Mouse (Mus musculus) limb, embryonic 15.5 days (tissue): ENCODE results near the gene Rptor. TPM values are rescaled to one million over a fixed set of nuclear protein-coding genes. Genes with fewer than 3 reads are reported as not detected.

Experiments
- ATAC-seq: fragments of 200-750 bp; cut with Nextera tagmentation; 2 replicates; pipeline ENCODE4 v1.8.0; 2017; ENCODE audit warnings: low read depth, moderate TSS enrichment; ENCODE audit not compliant: insufficient number of reproducible peaks, low FRiP score, low TSS enrichment
- H3K27ac ChIP-seq: fragments of 300-500 bp; sonication (generic); 2 replicates; pipeline ENCODE4 v1.5.1; 2015; ENCODE audit warnings: moderate library complexity, mild to moderate bottlenecking, inconsistent platforms
- H3K27me3 ChIP-seq: fragments of 300-500 bp; sonication (generic); 2 replicates; pipeline ENCODE4 v1.6.1; 2015; ENCODE audit warnings: inconsistent platforms
- H3K36me3 ChIP-seq: fragments of 300-500 bp; sonication (generic); 2 replicates; pipeline ENCODE4 v1.6.1; 2015; ENCODE audit warnings: inconsistent platforms
- H3K4me1 ChIP-seq: fragments of 300-500 bp; sonication (generic); 2 replicates; pipeline ENCODE4 v1.6.1; 2015; ENCODE audit warnings: inconsistent platforms
- H3K4me2 ChIP-seq: fragments of 300-500 bp; sonication (generic); 2 replicates; pipeline ENCODE4 v1.6.1; 2015; ENCODE audit warnings: mild to moderate bottlenecking, inconsistent platforms
- H3K4me3 ChIP-seq: fragments of 300-500 bp; sonication (generic); 2 replicates; pipeline ENCODE4 v1.5.1; 2015; ENCODE audit warnings: mild to moderate bottlenecking, inconsistent platforms
- H3K9ac ChIP-seq: fragments of 300-500 bp; sonication (generic); 2 replicates; pipeline ENCODE4 v1.6.1; 2015; ENCODE audit warnings: inconsistent platforms
- H3K9me3 ChIP-seq: fragments of 300-500 bp; sonication (generic); 2 replicates; pipeline ENCODE4 v1.6.1; 2016; ENCODE audit warnings: inconsistent platforms
- WGBS: fragments of 180-500 bp; shearing (Covaris S2); methylation state at CpG from one replicate; pipeline ENCODE4 v1.1.7; 2015; 5-methylcytosine and 5-hydroxymethylcytosine counted together
- polyA plus RNA-seq: library from polyadenylated mRNA; unstranded; fragments of >200 nt; fragmentation: Nextera tagmentation; extraction: Ambion mirVana; gene quantifications from 2 replicates; pipeline ENCODE4 v1.2.1, GENCODE M21; 2015

Gene Rptor
- polyA plus RNA-seq, 1 experiment from 2014 or later = 9.0 TPM

- WGBS = 57% methylated on average over 5 of the region's 5 CpGs
- H3K4me1 ChIP-seq = peaks cover 6% of the 10 kb centered on the region; the same call in 1 of the 2 replicates
- H3K27ac ChIP-seq = no peak overlapping the region
- no peaks in the 10 kb centered on the region for H3K36me3 ChIP-seq
- no peak overlapping the region for H3K4me2 ChIP-seq
- no peaks in the 10 kb centered on the region for H3K27me3 ChIP-seq
- no peak for ATAC-seq
- no peak overlapping the region for H3K9ac ChIP-seq
- H3K9me3 ChIP-seq = no peaks in the 10 kb centered on the region
- no peak overlapping the region for H3K4me3 ChIP-seq
Observed at GRCm38 (mm10) chr11:119926762-119927161, 324.1 kb downstream of the Rptor start.

- H3K4me2 ChIP-seq = no peak overlapping the region; the same call in 1 of the 2 replicates
- no peak for ATAC-seq
- H3K27ac ChIP-seq = no peak overlapping the region
- no peaks in the 10 kb centered on the region for H3K27me3 ChIP-seq
- 47% methylated on average over 16 of the region's 16 CpGs for WGBS
- H3K4me3 ChIP-seq = no peak overlapping the region
- H3K9me3 ChIP-seq = no peaks in the 10 kb centered on the region
- no peaks in the 10 kb centered on the region for H3K36me3 ChIP-seq
- no peak overlapping the region for H3K9ac ChIP-seq
- peaks cover 19% of the 10 kb centered on the region for H3K4me1 ChIP-seq
Observed at GRCm38 (mm10) chr11:119928023-119928681, 325.4 kb downstream of the Rptor start.

- Histone ChIP-seq H3K27me3 (no peaks in the 10 kb centered on the region), H3K27ac (no peak overlapping the region), H3K9ac (no peak overlapping the region), H3K4me3 (no peak overlapping the region), H3K9me3 (no peaks in the 10 kb centered on the region), H3K36me3 (no peaks in the 10 kb centered on the region), H3K4me1 (peaks cover 33% of the 10 kb centered on the region), H3K4me2 (no peak overlapping the region)
- 76% methylated on average over 6 of the region's 6 CpGs for WGBS
- no peak for ATAC-seq
Observed at GRCm38 (mm10) chr11:119929603-119930265, 327.0 kb downstream of the Rptor start.

GRCm38 (mm10) chr11:119931809-119932208 lies 329.1 kb downstream of the Rptor start:
- ATAC-seq = no peak
- Histone ChIP-seq H3K4me2 (no peak overlapping the region), H3K9ac (no peak overlapping the region), H3K4me1 (peaks cover 53% of the 10 kb centered on the region), H3K9me3 (no peaks in the 10 kb centered on the region), H3K27ac (no peak overlapping the region), H3K36me3 (no peaks in the 10 kb centered on the region), H3K4me3 (no peak overlapping the region), H3K27me3 (no peaks in the 10 kb centered on the region)
- 59% methylated on average over 10 of the region's 10 CpGs for WGBS

- no peak overlapping the region for H3K4me2 ChIP-seq
- H3K4me3 ChIP-seq = no peak overlapping the region
- ATAC-seq = peak; percentile 53; the same call in 1 of the 2 replicates
- no peak overlapping the region for H3K9ac ChIP-seq
- no peaks in the 10 kb centered on the region for H3K9me3 ChIP-seq
- peak overlapping the region; percentile 65 for H3K27ac ChIP-seq
- no peaks in the 10 kb centered on the region for H3K36me3 ChIP-seq
- H3K27me3 ChIP-seq = no peaks in the 10 kb centered on the region
- WGBS = 41% methylated on average over 4 of the region's 4 CpGs
- H3K4me1 ChIP-seq = peaks cover 66% of the 10 kb centered on the region
Observed at GRCm38 (mm10) chr11:119933142-119933541, 330.4 kb downstream of the Rptor start.

- Histone ChIP-seq H3K4me1 (peaks cover 74% of the 10 kb centered on the region), H3K27me3 (no peaks in the 10 kb centered on the region), H3K9ac (no peak overlapping the region), H3K36me3 (no peaks in the 10 kb centered on the region), H3K4me2 (no peak overlapping the region), H3K27ac (peak overlapping the region; percentile 65), H3K4me3 (no peak overlapping the region), H3K9me3 (no peaks in the 10 kb centered on the region)
- 76% methylated on average over 8 of the region's 8 CpGs for WGBS
- no peak for ATAC-seq
Observed at GRCm38 (mm10) chr11:119933819-119934583, 331.3 kb downstream of the Rptor start.

GRCm38 (mm10) chr11:119934773-119935172 lies 332.1 kb downstream of the Rptor start:
- no peak for ATAC-seq
- H3K27ac ChIP-seq = no peak overlapping the region
- WGBS = 71% methylated on average over 8 of the region's 8 CpGs
- H3K4me1 ChIP-seq = peaks cover 82% of the 10 kb centered on the region
- no peak overlapping the region for H3K4me2 ChIP-seq
- H3K9ac ChIP-seq = no peak overlapping the region
- no peaks in the 10 kb centered on the region for H3K9me3 ChIP-seq
- H3K36me3 ChIP-seq = no peaks in the 10 kb centered on the region
- H3K4me3 ChIP-seq = no peak overlapping the region
- H3K27me3 ChIP-seq = no peaks in the 10 kb centered on the region

- no peak overlapping the region for H3K4me3 ChIP-seq
- no peak overlapping the region for H3K4me2 ChIP-seq
- 34% methylated on average over 6 of the region's 6 CpGs for WGBS
- no peaks in the 10 kb centered on the region for H3K27me3 ChIP-seq
- H3K9me3 ChIP-seq = no peaks in the 10 kb centered on the region
- no peak for ATAC-seq
- 0 out of 2 replicates have a peak overlapping the region, but pooled peaks have one; percentile 33 for H3K27ac ChIP-seq
- peaks cover 84% of the 10 kb centered on the region for H3K4me1 ChIP-seq
- H3K9ac ChIP-seq = no peak overlapping the region
- no peaks in the 10 kb centered on the region for H3K36me3 ChIP-seq
Observed at GRCm38 (mm10) chr11:119935457-119935856, 332.8 kb downstream of the Rptor start.

GRCm38 (mm10) chr11:119936456-119936855 lies 333.8 kb downstream of the Rptor start:
- no peaks in the 10 kb centered on the region for H3K36me3 ChIP-seq
- H3K9ac ChIP-seq = no peak overlapping the region
- WGBS = 64% methylated on average over 2 of the region's 2 CpGs
- ATAC-seq = no peak
- no peaks in the 10 kb centered on the region for H3K9me3 ChIP-seq
- H3K4me2 ChIP-seq = no peak overlapping the region
- peaks cover 91% of the 10 kb centered on the region for H3K4me1 ChIP-seq
- H3K27ac ChIP-seq = peak overlapping the region; percentile 78
- no peak overlapping the region for H3K4me3 ChIP-seq
- H3K27me3 ChIP-seq = no peaks in the 10 kb centered on the region

GRCm38 (mm10) chr11:119937216-119937615 lies 334.5 kb downstream of the Rptor start:
- Histone ChIP-seq H3K9ac (no peak overlapping the region), H3K27ac (peak overlapping the region; percentile 78), H3K27me3 (no peaks in the 10 kb centered on the region), H3K9me3 (no peaks in the 10 kb centered on the region), H3K4me2 (no peak overlapping the region), H3K36me3 (no peaks in the 10 kb centered on the region), H3K4me1 (peaks cover 93% of the 10 kb centered on the region), H3K4me3 (no peak overlapping the region)
- 44% methylated on average over 12 of the region's 12 CpGs for WGBS
- peak; percentile 59; the same call in 1 of the 2 replicates for ATAC-seq

- no peak overlapping the region for H3K9ac ChIP-seq
- H3K27ac ChIP-seq = peak overlapping the region; percentile 78
- H3K36me3 ChIP-seq = no peaks in the 10 kb centered on the region
- H3K4me2 ChIP-seq = no peak overlapping the region
- peaks cover 86% of the 10 kb centered on the region for H3K4me1 ChIP-seq
- H3K27me3 ChIP-seq = no peaks in the 10 kb centered on the region
- WGBS = 55% methylated on average over 19 of the region's 19 CpGs
- no peak for ATAC-seq
- no peaks in the 10 kb centered on the region for H3K9me3 ChIP-seq
- no peak overlapping the region for H3K4me3 ChIP-seq
Observed at GRCm38 (mm10) chr11:119937772-119938502, 335.2 kb downstream of the Rptor start.
